Mouse (Mus musculus): ENCODE data around the gene Ttll10. TPM values are rescaled to one million over a fixed set of nuclear protein-coding genes. Genes with fewer than 3 reads are reported as not detected.

The Ttll10 gene
- polyA plus RNA-seq, 1 experiment from 2014 or later, result 2.0 TPM

DNA sequence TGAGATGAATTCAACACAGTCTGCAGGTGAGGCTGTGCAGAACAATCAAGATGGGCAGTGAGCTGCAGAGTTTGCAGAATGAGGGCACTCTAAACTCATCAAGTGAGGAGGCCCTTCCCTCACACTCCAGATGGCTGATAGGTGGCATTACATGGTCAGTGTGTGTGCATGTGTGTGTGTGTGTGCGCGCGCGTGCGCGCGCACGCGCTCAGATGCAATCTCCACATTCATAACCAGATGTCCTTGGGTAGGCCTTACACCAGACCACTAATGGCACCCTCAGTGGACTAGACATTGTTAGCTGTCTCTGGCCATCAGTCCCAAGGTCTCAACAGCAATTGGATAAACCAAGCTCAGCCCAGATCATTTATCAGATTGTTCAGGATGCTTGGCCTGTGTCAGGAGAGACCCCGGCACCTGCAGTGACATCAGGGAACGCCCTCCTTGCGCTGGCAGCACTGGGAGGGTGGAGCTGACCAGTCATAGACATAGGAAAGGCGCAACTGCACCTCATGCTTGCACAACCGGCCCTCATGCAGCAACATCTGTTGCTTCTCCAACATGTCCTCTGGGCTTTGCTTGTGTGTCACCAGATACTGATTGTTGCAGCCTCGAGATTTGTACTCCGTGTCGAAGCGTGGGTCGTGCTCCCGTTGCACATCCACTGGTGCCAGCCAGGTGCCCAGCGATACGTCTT is 67.9 kb downstream of the Ttll10 start:
- Histone ChIP-seq H3K4me3 (peak overlapping the region; percentile 90), H3K4me1 (peaks cover 24% of the 10 kb centered on the region), H3K9ac (peak overlapping the region; percentile 83), H3K27ac (peak overlapping the region; percentile 97; the same call in 1 of the 2 replicates), H3K4me2 (peak overlapping the region; percentile 98), H3K9me3 (no peaks in the 10 kb centered on the region), H3K36me3 (peaks cover 19% of the 10 kb centered on the region), H3K27me3 (no peaks in the 10 kb centered on the region)
- no peak for ATAC-seq (ENCODE audit: insufficient number of reproducible peaks, insufficient read depth, low FRiP score, low TSS enrichment, low read depth)
- WGBS, result 88% methylated on average over 22 of the region's 22 CpGs

MicroRNA genes within 50 kb of the gene (microRNA counts, 519-probe panel; counts per million panel counts)
- 3,709 counts per million, percentile 82 among the panel's probes with 10 or more counts for microRNA mmu-miR-200a
- microRNA mmu-miR-200b, result 4,417 counts per million, percentile 91 among the panel's probes with 10 or more counts
- microRNA mmu-miR-429, result 4,881 counts per million, percentile 95 among the panel's probes with 10 or more counts

Small RNAs within 50 kb of the gene (microRNA-seq; reads per million reads assigned to microRNA genes)
- 1,158 reads per million, percentile 78 among the genes with 10 or more reads in this experiment for gene Mir200a
- gene Mir200b, result 5,655 reads per million, percentile 91 among the genes with 10 or more reads in this experiment
- 19,648 reads per million, percentile 96 among the genes with 10 or more reads in this experiment for gene Mir429

Other genes with a start within 250 kb of the Ttll10 start
- 217 and 248 TPM in 2 replicates for gene Ccnl2, start 246.9 kb downstream of the Ttll10 start, polyA plus RNA-seq (2015; fragmentation: Nextera tagmentation; extraction: Ambion mirVana)
- gene Aurkaip1, start 228.1 kb downstream of the Ttll10 start, polyA plus RNA-seq (2015; fragmentation: Nextera tagmentation; extraction: Ambion mirVana), result 131 and 150 TPM in 2 replicates
- gene Mxra8, start 219.7 kb downstream of the Ttll10 start, polyA plus RNA-seq (2015; fragmentation: Nextera tagmentation; extraction: Ambion mirVana), result 69.6 and 71.8 TPM in 2 replicates
- gene Dvl1, start 212.0 kb downstream of the Ttll10 start, polyA plus RNA-seq (2015; fragmentation: Nextera tagmentation; extraction: Ambion mirVana), result 4.0 and 5.4 TPM in 2 replicates
- 0.55 and 0.62 TPM in 2 replicates for gene Tas1r3, start 196.1 kb downstream of the Ttll10 start, polyA plus RNA-seq (2015; fragmentation: Nextera tagmentation; extraction: Ambion mirVana)
- gene Cptp, start 190.0 kb downstream of the Ttll10 start, polyA plus RNA-seq (2015; fragmentation: Nextera tagmentation; extraction: Ambion mirVana), result 15.6 and 16.4 TPM in 2 replicates
- gene Ints11, start 189.9 kb downstream of the Ttll10 start, polyA plus RNA-seq (2015; fragmentation: Nextera tagmentation; extraction: Ambion mirVana), result 70.9 and 81.0 TPM in 2 replicates
- 48.4 and 54.7 TPM in 2 replicates for gene Pusl1, start 167.6 kb downstream of the Ttll10 start, polyA plus RNA-seq (2015; fragmentation: Nextera tagmentation; extraction: Ambion mirVana)
- 21.1 and 21.6 TPM in 2 replicates for gene Acap3, start 167.6 kb downstream of the Ttll10 start, polyA plus RNA-seq (2015; fragmentation: Nextera tagmentation; extraction: Ambion mirVana)
- gene Ube2j2, start 115.6 kb downstream of the Ttll10 start, polyA plus RNA-seq (2015; fragmentation: Nextera tagmentation; extraction: Ambion mirVana), result 113 and 120 TPM in 2 replicates
- gene C1qtnf12, start 97.1 kb downstream of the Ttll10 start, polyA plus RNA-seq (2015; fragmentation: Nextera tagmentation; extraction: Ambion mirVana), result 39.5 and 43.6 TPM in 2 replicates
- 16.2 and 18.4 TPM in 2 replicates for gene B3galt6, start 66.8 kb downstream of the Ttll10 start, polyA plus RNA-seq (2015; fragmentation: Nextera tagmentation; extraction: Ambion mirVana)
- gene Sdf4, start 66.5 kb downstream of the Ttll10 start, polyA plus RNA-seq (2015; fragmentation: Nextera tagmentation; extraction: Ambion mirVana), result 154 and 156 TPM in 2 replicates
- gene Tnfrsf4, start 45.6 kb downstream of the Ttll10 start, polyA plus RNA-seq (2015; fragmentation: Nextera tagmentation; extraction: Ambion mirVana), result 1.3 TPM in 1 of 2 replicates, not detected in the other
- 3.0 and 4.1 TPM in 2 replicates for gene Tnfrsf18, start 33.2 kb downstream of the Ttll10 start, polyA plus RNA-seq (2015; fragmentation: Nextera tagmentation; extraction: Ambion mirVana)
- gene 9430015G10Rik, start 50.6 kb upstream of the Ttll10 start, polyA plus RNA-seq (2015; fragmentation: Nextera tagmentation; extraction: Ambion mirVana), result 40.3 and 43.8 TPM in 2 replicates
- 0.30 and 0.40 TPM in 2 replicates for gene Rnf223, start 71.1 kb upstream of the Ttll10 start, polyA plus RNA-seq (2015; fragmentation: Nextera tagmentation; extraction: Ambion mirVana)
- gene Agrn, start 138.1 kb upstream of the Ttll10 start, polyA plus RNA-seq (2015; fragmentation: Nextera tagmentation; extraction: Ambion mirVana), result 83.7 and 92.1 TPM in 2 replicates
- gene Isg15, start 141.4 kb upstream of the Ttll10 start, polyA plus RNA-seq (2015; fragmentation: Nextera tagmentation; extraction: Ambion mirVana), result 1.6 and 2.1 TPM in 2 replicates
- 2.3 and 2.9 TPM in 2 replicates for gene AW011738, start 143.9 kb upstream of the Ttll10 start, polyA plus RNA-seq (2015; fragmentation: Nextera tagmentation; extraction: Ambion mirVana)
- gene Perm1, start 156.5 kb upstream of the Ttll10 start, polyA plus RNA-seq (2015; fragmentation: Nextera tagmentation; extraction: Ambion mirVana), result 0.62 and 1.1 TPM in 2 replicates
- gene Plekhn1, start 175.4 kb upstream of the Ttll10 start, polyA plus RNA-seq (2015; fragmentation: Nextera tagmentation; extraction: Ambion mirVana), result 29.9 and 30.7 TPM in 2 replicates
- gene Noc2l, start 176.6 kb upstream of the Ttll10 start, polyA plus RNA-seq (2015; fragmentation: Nextera tagmentation; extraction: Ambion mirVana), result 77.8 and 86.3 TPM in 2 replicates
- gene Samd11, start 196.2 kb upstream of the Ttll10 start, polyA plus RNA-seq (2015; fragmentation: Nextera tagmentation; extraction: Ambion mirVana), result 0.62 and 0.66 TPM in 2 replicates

Data from embryonic facial prominence, embryonic 13.5 days (tissue).